Mouse (Mus musculus) liver, adult 2 months (tissue): Measurements from ENCODE around the gene Mcoln1. TPM values are rescaled to one million over a fixed set of nuclear protein-coding genes. Genes with fewer than 3 reads are reported as not detected.

Source experiments
- DNase-seq: peaks from one replicate; pipeline ENCODE4 v3.0.0-alpha.2; 2011; ENCODE audit warnings: low read depth, low spot score; ENCODE audit errors: extremely low read depth
- H3K27ac ChIP-seq: fragments of 200-500 bp; replicated peaks from 2 replicates; pipeline ENCODE4 v1.5.1; 2012; ENCODE audit warnings: low read depth, mild to moderate bottlenecking, control low read depth, inconsistent platforms, low read length; ENCODE audit not compliant: insufficient read depth
- H3K27me3 ChIP-seq: fragments of 200-500 bp; 2 replicates; pipeline ENCODE4 v1.6.1; 2012; ENCODE audit warnings: mild to moderate bottlenecking, moderate library complexity, low read length, inconsistent platforms; ENCODE audit not compliant: control insufficient read depth, insufficient read depth
- H3K36me3 ChIP-seq: fragments of 200-500 bp; 2 replicates; pipeline ENCODE4 v1.6.1; 2012; ENCODE audit warnings: low read length, inconsistent platforms; ENCODE audit not compliant: control insufficient read depth, insufficient read depth
- H3K4me1 ChIP-seq: fragments of 200-500 bp; 2 replicates; pipeline ENCODE4 v1.6.1; 2011; ENCODE audit warnings: low read length; ENCODE audit not compliant: control insufficient read depth, insufficient read depth
- H3K4me3 ChIP-seq: fragments of 200-500 bp; 2 replicates; pipeline ENCODE4 v1.5.1; 2011; ENCODE audit warnings: low read depth, mild to moderate bottlenecking, control low read depth, low read length, moderate library complexity; ENCODE audit not compliant: insufficient read depth
- H3K79me2 ChIP-seq: fragments of 200-500 bp; 2 replicates; pipeline ENCODE4 v1.6.1; 2012; ENCODE audit warnings: inconsistent platforms, mild to moderate bottlenecking, low read length, moderate library complexity; ENCODE audit not compliant: control insufficient read depth, insufficient read depth
- H3K9ac ChIP-seq: fragments of 200-500 bp; 2 replicates; pipeline ENCODE4 v1.6.1; 2012; ENCODE audit warnings: low read depth, mild to moderate bottlenecking, control low read depth, inconsistent platforms, low read length
- CTCF ChIP-seq: fragments of 200-500 bp; IDR thresholded peaks from 2 replicates; pipeline ENCODE4 v1.5.1; 2011; ENCODE audit warnings: low read depth, low read length, control low read depth
- POLR2A ChIP-seq: fragments of 200-500 bp; IDR thresholded peaks from 2 replicates; pipeline ENCODE4 v1.6.1; 2011; ENCODE audit warnings: low read length, control low read depth; ENCODE audit not compliant: insufficient read depth; ENCODE audit errors: extremely low read depth
- WGBS: fragments of 180-500 bp; shearing (Covaris S2); methylation state at CpG from one replicate; pipeline ENCODE4 v1.1.7; 2018; 5-methylcytosine and 5-hydroxymethylcytosine counted together
- polyA plus RNA-seq: library from polyadenylated mRNA; depleted of rRNA; stranded (reverse); fragments of >200 nt; gene quantifications from 2 replicates; pipeline ENCODE4 v1.2.3, GENCODE M21; 2012
- total RNA-seq: library from RNA; depleted of rRNA; stranded (reverse); fragments of >200 nt; gene quantifications from 2 replicates; pipeline ENCODE4 v1.2.3, GENCODE M21; 2014

The Mcoln1 gene
- total and polyA plus RNA-seq, 2 experiments = 38.1 to 227 TPM

- TF ChIP-seq POLR2A (peak; percentile 37; the same call in 1 of the 2 replicates), CTCF (no peak)
- peak within 1 kb of the TSS; percentile 100 for H3K9ac ChIP-seq
- peak within 1 kb of the TSS; percentile 72 for H3K27ac ChIP-seq
- DNase-seq = no peak
- no peaks in the 10 kb centered on the region for H3K27me3 ChIP-seq
- peaks cover 10% of the 10 kb centered on the region; the same call in 1 of the 2 replicates for H3K79me2 ChIP-seq
- H3K4me3 ChIP-seq = peak within 1 kb of the TSS; percentile 100
- no peaks in the 10 kb centered on the region for H3K36me3 ChIP-seq
- 1% methylated on average over 57 of the region's 64 CpGs for WGBS
- peaks cover 3% of the 10 kb centered on the region; the same call in 1 of the 2 replicates for H3K4me1 ChIP-seq
Observed at GRCm38 (mm10) chr8:3492901-3493844, 7.1 kb upstream of the Mcoln1 start, which contains the start of gene Zfp358. Zfp358 (plus strand) TSS chr8:3493138.

GRCm38 (mm10) chr8:3493845-3494208 is 6.4 kb upstream of the Mcoln1 start:
- peak overlapping the region; percentile 100; the same call in 1 of the 2 replicates for H3K9ac ChIP-seq
- H3K79me2 ChIP-seq = peaks cover 10% of the 10 kb centered on the region; the same call in 1 of the 2 replicates
- no peak overlapping the region for H3K27ac ChIP-seq
- TF ChIP-seq POLR2A (no peak), CTCF (no peak)
- no peaks in the 10 kb centered on the region for H3K36me3 ChIP-seq
- 37% methylated on average over 6 of the region's 6 CpGs for WGBS
- no peak for DNase-seq
- H3K27me3 ChIP-seq = no peaks in the 10 kb centered on the region
- peaks cover 3% of the 10 kb centered on the region; the same call in 1 of the 2 replicates for H3K4me1 ChIP-seq
- H3K4me3 ChIP-seq = peak overlapping the region; percentile 100

- Histone ChIP-seq H3K27ac (no peak overlapping the region), H3K9ac (no peak overlapping the region), H3K36me3 (no peaks in the 10 kb centered on the region), H3K4me3 (no peak overlapping the region), H3K79me2 (peaks cover 10% of the 10 kb centered on the region; the same call in 1 of the 2 replicates), H3K27me3 (no peaks in the 10 kb centered on the region), H3K4me1 (peaks cover 6% of the 10 kb centered on the region)
- TF ChIP-seq POLR2A (no peak), CTCF (no peak)
- 97% methylated on average over 44 of the region's 44 CpGs for WGBS
- DNase-seq = no peak
Observed at GRCm38 (mm10) chr8:3495578-3496427, 4.5 kb upstream of the Mcoln1 start.

GRCm38 (mm10) chr8:3496428-3496748 is 3.9 kb upstream of the Mcoln1 start:
- H3K4me1 ChIP-seq = peaks cover 10% of the 10 kb centered on the region
- 86% methylated on average over 15 of the region's 15 CpGs for WGBS
- TF ChIP-seq CTCF = no peak
- TF ChIP-seq POLR2A = no peak

GRCm38 (mm10) chr8:3498583-3498982 is 1.7 kb upstream of the Mcoln1 start:
- Histone ChIP-seq H3K36me3 (no peaks in the 10 kb centered on the region), H3K79me2 (peaks cover 5% of the 10 kb centered on the region; the same call in 1 of the 2 replicates), H3K27me3 (no peaks in the 10 kb centered on the region), H3K27ac (no peak overlapping the region), H3K4me1 (peaks cover 13% of the 10 kb centered on the region), H3K4me3 (no peak overlapping the region), H3K9ac (no peak overlapping the region)
- DNase-seq = no peak
- WGBS = 92% methylated on average over 3 of the region's 3 CpGs
- no peak for TF ChIP-seq POLR2A
- no peak for TF ChIP-seq CTCF

More at GRCm38 (mm10) chr8:3496428-3496748, 3.9 kb upstream of the Mcoln1 start:
- H3K4me3 ChIP-seq = no peak overlapping the region
- no peak overlapping the region for H3K27ac ChIP-seq
- H3K79me2 ChIP-seq = peaks cover 10% of the 10 kb centered on the region; the same call in 1 of the 2 replicates
- H3K36me3 ChIP-seq = no peaks in the 10 kb centered on the region
- no peaks in the 10 kb centered on the region for H3K27me3 ChIP-seq
- DNase-seq = no peak
- no peak overlapping the region for H3K9ac ChIP-seq
